Mouse (Mus musculus): ENCODE measurements around the gene Zfp329. TPM values are rescaled to one million over a fixed set of nuclear protein-coding genes. Genes with fewer than 3 reads are reported as not detected.

Zfp329 gene
- polyA plus RNA-seq, 1 experiment from 2014 or later, result 18.5 TPM

- Histone ChIP-seq H3K4me1 (ENCODE audit: control insufficient read depth, insufficient read depth, low read length) (0 out of 2 replicates have a peak, but pooled peaks cover under 1% of the 10 kb centered on the region), H3K4me2 (ENCODE audit: low read depth, severe bottlenecking) (no peak overlapping the region), H3K9ac (ENCODE audit: low read length) (no peak overlapping the region), H3K4me3 (ENCODE audit: low read depth, low read length) (no peak overlapping the region), H3K27ac (replicated peaks; ENCODE audit: low read depth, low read length) (no peak overlapping the region), H3K27me3 (ENCODE audit: control insufficient read depth, insufficient read depth, low read length) (no peaks in the 10 kb centered on the region), H3K36me3 (ENCODE audit: control insufficient read depth, insufficient read depth, low read length) (0 out of 2 replicates have a peak, but pooled peaks cover 8% of the 10 kb centered on the region), H3K9me3 (ENCODE audit: control insufficient read depth, low read length) (no peaks in the 10 kb centered on the region)
- ATAC-seq (ENCODE audit: insufficient number of reproducible peaks, low FRiP score, low TSS enrichment, low read depth), result no peak
- WGBS, result 94% methylated on average over 1 of the region's 1 CpGs
- no peak for DNase-seq (ENCODE audit: low spot score)
Observed at GRCm38 (mm10) chr7:12774606-12775005, 44.1 kb downstream of the Zfp329 start.

DNA sequence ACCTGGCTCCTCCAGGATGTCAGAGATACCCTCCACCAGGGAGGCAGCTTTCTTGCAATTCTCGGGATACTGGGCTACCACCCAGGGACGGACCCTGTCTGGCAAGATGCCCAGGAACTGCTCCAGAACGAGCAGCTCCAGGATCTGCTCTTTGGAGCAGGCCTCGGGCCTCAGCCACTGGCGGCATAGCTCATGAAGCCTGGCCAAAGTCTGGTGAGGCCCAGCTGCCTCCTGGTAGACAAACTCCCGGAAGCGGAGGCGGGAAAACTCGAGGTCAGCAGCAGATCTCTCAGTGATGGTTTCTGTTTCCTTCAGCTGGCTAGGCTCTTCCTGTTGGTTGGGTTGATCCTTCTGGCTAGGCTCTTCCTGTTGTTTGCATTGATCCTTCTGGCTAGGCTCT lies 44.5 kb downstream of the Zfp329 start:
- no peak for DNase-seq (ENCODE audit: low spot score)
- H3K9ac ChIP-seq (ENCODE audit: low read length), result no peak overlapping the region

More for the DNA sequence above, 44.5 kb downstream of the Zfp329 start:
- Histone ChIP-seq H3K4me2 (ENCODE audit: low read depth, severe bottlenecking) (no peak overlapping the region), H3K27me3 (ENCODE audit: control insufficient read depth, insufficient read depth, low read length) (no peaks in the 10 kb centered on the region), H3K36me3 (ENCODE audit: control insufficient read depth, insufficient read depth, low read length) (peaks cover 8% of the 10 kb centered on the region; the same call in 1 of the 2 replicates), H3K4me1 (ENCODE audit: control insufficient read depth, insufficient read depth, low read length) (no peaks in the 10 kb centered on the region), H3K4me3 (ENCODE audit: low read depth, low read length) (no peak overlapping the region), H3K9me3 (ENCODE audit: control insufficient read depth, low read length) (no peaks in the 10 kb centered on the region), H3K27ac (replicated peaks; ENCODE audit: low read depth, low read length) (no peak overlapping the region)
- ATAC-seq (ENCODE audit: insufficient number of reproducible peaks, low FRiP score, low TSS enrichment, low read depth), result no peak
- 93% methylated on average over 9 of the region's 9 CpGs for WGBS

Other genes with a start within 250 kb of the Zfp329 start
- under 0.01 and 0.01 TPM in 2 replicates for gene Vmn2r53, start 210.1 kb downstream of the Zfp329 start, polyA plus RNA-seq (2014; fragmentation: Nextera tagmentation; extraction: Ambion mirVana)
- not detected in 2 replicates for gene Vmn2r54, start 178.5 kb downstream of the Zfp329 start, polyA plus RNA-seq (2014; fragmentation: Nextera tagmentation; extraction: Ambion mirVana)
- gene Vmn2r55, start 133.9 kb downstream of the Zfp329 start, polyA plus RNA-seq (2014; fragmentation: Nextera tagmentation; extraction: Ambion mirVana), result not detected in 2 replicates
- gene Vmn2r56, start 83.9 kb downstream of the Zfp329 start, polyA plus RNA-seq (2014; fragmentation: Nextera tagmentation; extraction: Ambion mirVana), result not detected in 2 replicates
- 11.6 and 17.7 TPM in 2 replicates for gene Zscan18, start 15.2 kb downstream of the Zfp329 start, polyA plus RNA-seq (2014; fragmentation: Nextera tagmentation; extraction: Ambion mirVana)
- gene Zfp110, start 15.9 kb upstream of the Zfp329 start, polyA plus RNA-seq (2014; fragmentation: Nextera tagmentation; extraction: Ambion mirVana), result 38.3 and 38.4 TPM in 2 replicates
- gene Zfp128, start 62.3 kb upstream of the Zfp329 start, polyA plus RNA-seq (2014; fragmentation: Nextera tagmentation; extraction: Ambion mirVana), result 6.3 and 7.7 TPM in 2 replicates
- gene Zscan22, start 79.0 kb upstream of the Zfp329 start, polyA plus RNA-seq (2014; fragmentation: Nextera tagmentation; extraction: Ambion mirVana), result 28.1 and 29.0 TPM in 2 replicates
- 1,067 and 1,071 TPM in 2 replicates for gene Rps5, start 103.4 kb upstream of the Zfp329 start, polyA plus RNA-seq (2014; fragmentation: Nextera tagmentation; extraction: Ambion mirVana)
- gene Rnf225, start 108.6 kb upstream of the Zfp329 start, polyA plus RNA-seq (2014; fragmentation: Nextera tagmentation; extraction: Ambion mirVana), result 0.57 and 0.59 TPM in 2 replicates
- 8.2 and 10.2 TPM in 2 replicates for gene Zfp324, start 147.0 kb upstream of the Zfp329 start, polyA plus RNA-seq (2014; fragmentation: Nextera tagmentation; extraction: Ambion mirVana)
- 7.5 and 10.3 TPM in 2 replicates for gene Zfp446, start 159.0 kb upstream of the Zfp329 start, polyA plus RNA-seq (2014; fragmentation: Nextera tagmentation; extraction: Ambion mirVana)
- not detected in 2 replicates for gene Slc27a5, start 179.3 kb upstream of the Zfp329 start, polyA plus RNA-seq (2014; fragmentation: Nextera tagmentation; extraction: Ambion mirVana)
- gene Trim28, start 180.3 kb upstream of the Zfp329 start, polyA plus RNA-seq (2014; fragmentation: Nextera tagmentation; extraction: Ambion mirVana), result 610 and 647 TPM in 2 replicates
- gene Zbtb45, start 191.2 kb upstream of the Zfp329 start, polyA plus RNA-seq (2014; fragmentation: Nextera tagmentation; extraction: Ambion mirVana), result 30.6 and 31.5 TPM in 2 replicates
- 84.2 and 93.8 TPM in 2 replicates for gene Chmp2a, start 215.9 kb upstream of the Zfp329 start, polyA plus RNA-seq (2014; fragmentation: Nextera tagmentation; extraction: Ambion mirVana)
- 199 TPM in 2 replicates for gene Ube2m, start 219.4 kb upstream of the Zfp329 start, polyA plus RNA-seq (2014; fragmentation: Nextera tagmentation; extraction: Ambion mirVana)
- gene Mzf1, start 235.9 kb upstream of the Zfp329 start, polyA plus RNA-seq (2014; fragmentation: Nextera tagmentation; extraction: Ambion mirVana), result 2.3 TPM in 2 replicates

All from limb, embryonic 11.5 days (tissue).